Mouse (Mus musculus) megakaryocyte, adult 5-6 weeks (primary cell): ENCODE measurements at regions not wholly inside any gene's neighbourhood (a gene's known extent, or its start where the extent isn't known, plus 50 kb on each side); places are given as distances from the start of the nearest gene placed in this dataset.
"Not testable (repeated sequence)": the region's sequence is repeated elsewhere in the genome, so short reads cannot be mapped to it uniquely, and the experiment has no call there.

Source experiments
- ATAC-seq: 2 replicates; pipeline ENCODE4 v1.8.0; 2016; ENCODE audit warnings: mild to moderate bottlenecking, inconsistent platforms; ENCODE audit not compliant: poor library complexity, severe bottlenecking

DNA sequence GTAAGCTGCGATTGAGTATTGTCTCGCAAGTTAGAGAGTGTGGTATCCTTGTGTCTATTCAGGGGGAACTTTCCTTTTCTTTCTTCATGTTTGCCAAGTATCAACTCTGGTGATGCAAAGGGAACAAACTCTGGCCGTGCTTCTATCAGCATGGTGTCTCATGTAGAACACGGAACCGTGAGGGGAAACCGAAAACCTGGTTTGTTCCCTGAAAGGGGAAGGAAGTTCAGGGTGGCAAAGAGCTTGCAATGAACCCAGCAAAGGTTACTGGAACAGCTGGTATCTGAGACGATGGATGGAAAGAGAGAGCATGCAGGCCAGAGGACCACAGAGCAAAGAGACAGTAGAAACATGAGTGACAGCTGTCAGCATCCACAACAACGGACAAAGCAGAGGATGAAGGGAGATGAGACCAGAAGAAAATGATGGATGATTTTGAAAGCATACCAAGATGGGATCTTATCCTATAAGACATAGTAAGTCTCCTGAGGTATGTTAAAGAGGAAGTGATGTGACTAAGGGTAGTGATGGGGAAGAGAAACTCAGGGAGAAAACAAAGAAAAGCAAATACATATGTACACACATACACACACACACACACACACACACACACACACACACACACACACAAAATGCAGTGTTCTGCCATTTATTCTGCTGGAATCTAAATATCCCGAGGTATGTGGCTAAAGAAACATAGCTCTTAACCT lies 199.8 kb upstream of the Peli2 start:
- ATAC-seq: peak; percentile 94

DNA sequence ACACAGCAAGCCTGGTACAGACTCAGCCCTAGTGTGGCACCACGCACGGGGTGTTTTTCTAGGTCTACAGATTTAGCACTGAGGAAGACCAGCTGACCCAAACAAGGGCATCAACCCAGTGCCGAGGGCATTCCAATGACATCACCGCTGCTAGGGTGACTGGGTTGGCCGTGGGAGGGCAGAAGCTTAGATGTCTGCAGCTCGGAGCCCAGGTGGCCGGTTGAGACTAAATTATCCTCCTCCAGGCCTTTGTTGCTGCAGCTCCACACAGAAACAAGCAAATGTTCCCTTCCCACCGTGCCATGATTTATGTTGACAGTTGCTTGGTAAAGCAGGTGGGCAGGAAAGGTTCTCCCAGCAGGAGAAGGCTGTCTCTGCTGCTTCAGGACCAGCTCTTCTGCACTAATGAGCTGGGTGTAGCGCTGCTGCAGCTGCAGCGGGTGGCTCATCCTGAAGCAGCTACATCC lies 198.8 kb upstream of the Peli2 start:
- ATAC-seq: no peak

DNA sequence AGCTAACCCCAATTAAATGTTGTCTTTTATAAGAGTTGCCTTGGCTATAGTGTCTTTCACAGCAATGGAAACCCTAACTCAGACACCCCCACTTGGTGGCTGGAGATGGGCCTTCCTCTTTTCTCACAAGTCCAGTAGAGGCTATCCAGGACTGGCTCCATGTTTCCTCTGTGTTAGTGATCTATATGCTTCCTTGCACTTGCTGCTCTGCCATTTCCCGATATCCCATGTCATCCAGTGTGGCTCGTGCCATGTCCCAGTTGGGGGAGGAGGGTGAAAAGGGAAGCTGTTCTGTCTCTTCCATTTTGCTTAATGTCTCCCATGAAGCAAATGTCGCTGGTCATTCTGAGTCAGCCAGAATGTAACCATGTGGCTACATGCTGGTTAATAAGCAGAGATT lies 194.2 kb upstream of the Peli2 start:
- ATAC-seq: no peak

DNA sequence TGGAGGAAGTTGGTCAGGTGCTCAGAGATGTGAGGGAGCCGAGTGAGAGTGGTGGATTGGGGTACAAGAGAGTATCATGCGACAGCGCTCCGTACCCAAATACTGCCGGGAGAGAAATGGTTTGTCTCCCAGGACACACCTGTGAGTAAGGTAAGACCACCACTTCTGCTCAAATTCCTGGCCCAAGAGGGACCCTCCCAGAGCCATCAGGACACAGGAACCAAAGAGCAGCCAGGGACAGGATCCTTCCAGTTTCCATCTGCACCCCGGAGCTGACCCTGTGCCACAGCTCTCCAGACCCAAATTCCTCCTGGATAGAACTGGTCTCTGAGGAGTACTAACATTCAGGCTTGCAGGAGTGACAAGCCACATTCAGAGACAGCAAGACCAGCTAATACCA lies 185.2 kb upstream of the Peli2 start:
- no peak for ATAC-seq

DNA sequence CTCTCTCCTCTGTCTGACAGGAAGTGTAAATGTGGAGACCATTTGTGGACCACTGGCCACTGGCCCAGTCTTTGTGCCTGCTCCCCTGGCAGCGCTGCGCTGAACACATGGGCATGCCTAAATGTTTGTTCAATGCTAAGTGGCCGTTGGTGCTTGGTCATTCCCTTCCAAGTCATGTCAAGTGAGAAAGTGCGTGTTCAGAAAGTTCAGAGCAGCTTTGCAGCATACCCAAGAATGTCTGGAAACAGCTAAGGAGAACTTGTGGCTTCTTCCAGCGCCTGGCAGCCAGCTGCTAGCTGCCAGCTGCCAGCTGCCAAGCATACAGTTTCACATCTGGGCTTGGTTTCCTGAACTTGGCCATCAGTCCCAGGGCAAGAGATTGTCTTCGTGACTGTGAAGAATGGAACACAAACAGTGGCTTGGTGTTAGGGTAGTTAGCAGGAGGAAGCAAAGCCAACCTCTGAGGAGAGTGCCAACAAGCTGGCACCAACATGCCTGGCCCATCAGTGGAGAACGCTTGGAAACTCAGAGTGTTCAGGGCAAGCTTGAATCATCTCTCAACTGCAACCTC lies 183.5 kb upstream of the Peli2 start:
- no peak for ATAC-seq

DNA sequence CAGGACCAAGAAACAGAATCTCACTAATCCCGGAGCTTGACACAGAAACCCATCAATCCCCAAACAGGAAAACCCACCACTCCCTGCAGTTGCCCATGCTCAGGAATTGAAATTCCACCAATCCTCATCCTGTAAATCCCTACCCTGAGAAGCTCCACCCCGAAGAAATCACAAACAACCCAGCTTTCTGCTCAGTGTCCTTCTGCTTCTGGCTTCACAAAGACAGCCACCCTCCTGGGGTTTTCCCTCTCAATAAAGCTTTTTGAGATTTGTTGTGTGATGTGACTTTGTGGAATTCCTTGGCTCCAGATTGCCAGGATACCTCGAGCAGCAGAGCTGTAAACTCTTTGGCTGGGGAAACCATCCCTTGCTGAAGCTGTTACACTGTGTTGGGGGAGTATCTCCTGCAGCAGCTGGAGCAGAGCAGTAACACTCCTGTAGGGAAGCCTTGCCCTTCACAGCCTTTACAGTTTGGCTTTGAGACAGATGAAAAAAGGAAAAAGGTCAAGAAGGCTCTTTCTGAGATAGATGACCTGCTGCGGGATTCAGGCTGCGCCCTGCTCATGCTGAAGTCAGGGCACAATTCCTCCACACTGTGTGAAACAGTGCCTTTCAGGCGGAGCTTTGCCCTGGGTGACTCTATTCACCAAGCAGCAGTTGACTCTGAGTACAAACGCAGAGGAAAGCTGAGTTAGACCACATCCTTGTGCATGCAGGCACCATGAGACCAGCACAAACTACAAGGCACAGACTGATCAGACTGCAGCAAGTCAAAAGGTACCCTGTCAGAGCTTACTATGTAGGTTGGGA lies 180.6 kb upstream of the Peli2 start:
- ATAC-seq: no peak

DNA sequence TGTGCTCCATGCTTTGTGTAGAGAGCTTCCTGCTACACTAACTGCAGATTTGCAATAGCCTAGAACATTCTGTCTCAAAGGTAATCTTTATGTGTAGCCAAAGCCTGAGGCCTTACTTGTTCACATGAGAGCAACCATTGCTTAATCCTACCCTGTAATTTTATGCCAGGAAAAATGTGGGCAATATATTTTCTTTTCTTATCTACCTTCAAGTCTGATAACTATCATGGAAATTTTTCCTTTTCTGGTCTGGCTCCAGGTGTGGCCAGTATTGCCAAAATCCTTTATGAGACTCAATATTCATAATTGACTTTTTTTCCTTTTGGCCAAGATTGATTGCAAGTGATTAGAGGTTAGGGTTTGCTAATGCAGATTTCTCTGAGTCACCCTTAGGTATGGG lies 178.0 kb upstream of the Peli2 start:
- ATAC-seq: no peak

DNA sequence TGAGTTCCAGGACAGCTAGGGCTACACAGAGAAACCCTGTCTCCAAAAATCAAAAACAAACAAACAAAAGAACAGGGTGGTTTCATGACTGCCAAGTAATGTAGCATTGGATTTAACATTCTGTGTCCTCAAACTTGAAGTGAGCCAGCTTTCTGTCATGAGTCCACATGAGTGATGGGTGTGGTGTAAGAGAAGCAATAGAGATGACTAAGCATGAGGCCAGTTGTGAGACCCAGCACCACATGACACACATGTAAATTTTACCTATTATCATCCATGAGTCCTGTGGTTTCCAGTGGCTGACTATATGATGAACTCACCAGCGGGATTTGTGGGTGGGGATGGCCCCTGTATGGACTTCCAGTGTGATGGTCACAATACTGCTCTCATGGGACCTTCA lies 176.0 kb upstream of the Peli2 start:
- ATAC-seq: no peak

DNA sequence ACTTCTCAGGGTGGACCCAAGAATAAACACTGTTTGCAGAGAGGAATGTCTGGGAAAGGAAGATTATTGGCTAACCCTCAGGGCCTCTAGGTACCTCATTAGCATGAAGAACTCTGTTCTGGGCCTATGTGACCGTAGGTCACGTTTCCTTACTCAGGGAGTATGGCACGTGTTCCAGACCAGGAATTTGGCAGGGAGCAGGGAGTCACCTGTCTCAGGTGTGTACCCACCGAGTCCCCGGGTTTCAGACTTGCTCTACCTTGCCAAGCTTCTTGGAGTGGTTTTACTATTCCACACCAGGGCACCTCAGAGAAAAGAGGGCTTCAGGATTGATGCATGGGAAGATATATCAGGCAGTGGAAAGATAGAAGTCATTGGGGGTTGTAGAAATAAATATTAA lies 169.6 kb upstream of the Peli2 start:
- no peak for ATAC-seq

DNA sequence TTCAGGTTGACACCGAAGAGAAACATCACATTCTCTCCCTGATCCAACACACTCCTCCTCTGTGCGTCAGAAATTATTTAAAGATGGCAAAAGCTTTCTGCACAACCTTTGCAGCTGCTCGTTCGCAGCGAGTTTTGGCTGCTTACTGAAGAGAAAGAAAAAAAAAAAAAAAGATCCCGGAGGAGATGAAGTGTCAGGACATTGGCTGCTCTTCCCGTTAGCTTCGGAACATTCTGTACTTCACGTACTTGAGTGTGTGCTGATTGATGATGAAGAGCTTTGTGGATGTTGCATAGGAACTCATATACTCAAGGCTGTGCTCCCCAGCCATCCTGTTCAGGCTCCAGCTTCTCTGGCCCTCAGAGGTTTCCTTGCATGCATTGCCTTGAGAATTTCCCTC lies 162.5 kb upstream of the Peli2 start:
- ATAC-seq: no peak

DNA sequence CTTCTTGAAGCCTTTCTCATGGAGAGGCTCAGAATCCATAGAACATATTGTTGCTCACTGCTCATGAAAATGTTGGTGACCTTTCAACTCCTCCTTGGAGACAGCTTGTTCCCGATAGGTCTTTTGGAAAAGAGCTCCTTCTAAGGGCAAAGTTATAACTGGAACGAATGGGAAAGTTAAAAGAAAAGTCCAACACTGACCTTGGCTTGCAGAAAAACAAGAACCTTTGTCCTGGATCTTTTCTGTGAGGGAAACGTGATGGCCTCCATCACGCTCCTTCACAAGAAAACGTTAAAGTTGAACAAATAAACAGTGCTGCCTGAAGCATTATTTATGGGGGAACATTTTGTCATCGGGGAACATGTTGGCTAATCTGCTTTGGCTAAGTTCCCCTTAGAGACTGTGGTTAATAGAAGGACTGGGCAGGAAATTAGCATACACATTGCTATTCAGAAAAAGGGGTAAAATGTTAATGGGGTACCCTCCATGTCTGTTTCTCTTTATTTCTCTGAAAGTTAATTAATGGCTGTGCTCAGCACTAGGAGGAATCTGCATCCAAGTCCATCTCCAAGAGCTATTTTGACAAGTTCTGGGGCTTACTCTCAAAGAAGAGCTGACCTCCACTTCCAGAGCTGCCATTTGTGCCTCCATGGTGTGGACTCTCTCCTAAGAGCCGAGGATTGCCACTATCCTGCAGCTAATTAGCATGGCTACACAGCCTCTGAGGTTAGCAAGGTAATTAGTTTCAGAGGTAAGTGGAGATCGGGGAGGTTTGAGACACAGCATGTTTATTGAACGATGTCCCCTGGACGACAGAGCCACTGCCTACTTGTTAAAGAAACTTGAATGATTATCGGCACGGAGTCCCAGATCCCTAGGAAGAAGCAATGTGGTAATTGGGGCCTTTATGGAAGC lies 161.0 kb upstream of the Peli2 start:
- ATAC-seq: no peak

DNA sequence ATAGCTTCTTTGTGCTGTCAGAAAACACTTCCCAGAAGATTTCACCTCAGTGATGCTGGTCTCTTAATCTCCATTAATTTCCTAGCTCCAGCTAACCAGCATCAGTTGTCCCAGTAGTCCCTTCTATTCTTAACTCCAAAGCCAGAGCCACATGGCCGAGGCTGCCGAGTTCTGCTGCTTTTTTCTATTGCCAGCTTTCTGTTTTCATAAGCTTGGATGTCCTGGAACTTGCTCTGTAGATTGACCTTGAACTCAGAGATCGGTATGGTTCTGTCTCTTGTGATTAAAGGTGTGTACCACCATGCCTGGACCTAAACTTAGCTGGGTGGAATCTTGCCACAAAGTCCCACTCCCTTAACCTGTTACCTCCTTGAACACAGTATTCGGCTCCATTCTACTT lies 155.8 kb upstream of the Peli2 start:
- not testable (repeated sequence) for ATAC-seq

DNA sequence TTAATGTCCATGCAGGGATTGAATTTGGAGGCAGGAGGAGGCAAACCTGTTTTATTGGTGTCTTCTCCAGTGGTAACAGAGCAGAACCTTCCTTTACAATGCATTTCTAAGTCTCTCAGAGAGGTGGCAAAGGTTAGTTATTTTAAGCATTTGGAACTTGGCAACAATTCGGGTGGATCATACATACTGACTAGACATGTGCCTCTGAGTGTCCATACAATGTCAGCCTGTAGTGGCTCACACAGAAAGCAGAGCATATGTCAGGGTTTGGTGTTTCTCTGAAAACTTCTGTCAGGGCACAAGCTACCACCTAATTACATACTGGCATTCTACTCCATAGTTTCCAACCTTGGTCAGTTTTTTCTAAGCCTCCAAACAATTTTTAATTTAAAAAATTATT lies 150.8 kb upstream of the Peli2 start:
- no peak for ATAC-seq

DNA sequence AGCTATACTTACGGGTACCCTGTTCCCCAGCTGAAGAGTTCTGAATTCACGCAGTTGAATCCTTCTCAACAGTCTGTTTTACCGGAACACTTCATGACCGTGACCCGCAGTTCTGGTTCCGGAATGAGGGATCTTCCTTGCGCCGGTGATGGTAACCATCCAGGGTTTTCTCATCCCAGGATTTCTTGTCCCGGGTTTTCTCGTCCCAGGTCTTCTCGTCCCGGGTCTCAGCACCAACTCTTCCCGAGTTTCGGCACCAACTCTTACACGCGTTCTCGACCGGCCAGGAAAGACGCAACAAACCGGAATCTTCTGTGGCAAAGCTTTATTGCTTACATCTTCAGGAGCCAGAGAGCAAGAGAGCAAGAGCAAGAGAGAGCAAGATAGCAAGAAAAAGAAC lies 147.5 kb upstream of the Peli2 start:
- not testable (repeated sequence) for ATAC-seq

DNA sequence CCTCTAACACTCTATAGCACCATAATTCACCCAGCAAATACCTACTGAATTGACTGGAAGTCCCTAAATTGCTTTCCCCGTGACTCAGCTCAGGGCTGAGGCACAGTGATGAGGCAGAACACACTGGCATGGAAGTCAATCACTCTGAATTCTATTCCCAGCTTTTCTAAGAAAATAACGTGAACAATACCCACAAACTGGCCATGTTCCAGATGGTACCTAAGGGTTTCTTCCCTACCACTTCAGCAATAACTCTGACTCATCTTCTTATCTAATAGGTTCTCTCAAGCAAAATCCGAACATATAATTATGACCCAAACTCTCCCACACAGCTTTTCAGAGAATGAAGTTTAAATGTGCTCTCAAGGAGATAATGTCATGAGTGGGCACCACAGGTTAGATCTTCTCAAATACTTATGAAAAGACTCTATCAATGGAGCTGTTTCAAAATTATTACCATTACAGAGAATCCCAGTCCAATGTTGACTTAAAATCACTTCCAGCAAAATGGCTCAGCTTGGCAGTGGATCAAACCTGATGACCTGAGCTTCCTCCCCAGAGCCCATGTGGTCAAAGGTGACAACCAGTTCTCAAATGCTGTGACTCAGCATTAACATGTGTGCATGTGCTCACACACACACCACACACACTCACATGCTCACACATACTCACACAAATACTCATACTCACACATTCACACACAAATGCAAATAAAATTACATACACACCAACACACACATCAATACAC lies 137.5 kb upstream of the Peli2 start:
- ATAC-seq: no peak

DNA sequence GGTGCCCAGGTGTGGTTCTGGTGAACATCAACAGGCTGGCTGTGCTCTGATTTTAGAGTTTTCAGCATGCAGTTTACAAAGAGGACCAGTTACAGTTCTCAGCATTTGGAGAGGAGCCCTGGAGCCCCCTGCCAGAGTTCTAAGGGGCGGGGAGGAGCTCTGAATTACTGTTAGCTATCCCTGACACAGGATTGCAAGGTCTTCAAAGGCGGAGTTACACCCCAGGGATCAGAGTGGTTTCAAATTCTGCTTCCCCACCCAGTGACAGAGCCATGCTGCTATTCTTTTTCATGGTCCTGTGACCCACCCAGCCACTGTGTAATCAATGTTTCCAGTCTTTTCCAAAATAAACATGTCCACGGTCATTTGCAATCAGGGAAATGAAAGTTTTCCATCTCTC lies 134.1 kb upstream of the Peli2 start:
- ATAC-seq: no peak

DNA sequence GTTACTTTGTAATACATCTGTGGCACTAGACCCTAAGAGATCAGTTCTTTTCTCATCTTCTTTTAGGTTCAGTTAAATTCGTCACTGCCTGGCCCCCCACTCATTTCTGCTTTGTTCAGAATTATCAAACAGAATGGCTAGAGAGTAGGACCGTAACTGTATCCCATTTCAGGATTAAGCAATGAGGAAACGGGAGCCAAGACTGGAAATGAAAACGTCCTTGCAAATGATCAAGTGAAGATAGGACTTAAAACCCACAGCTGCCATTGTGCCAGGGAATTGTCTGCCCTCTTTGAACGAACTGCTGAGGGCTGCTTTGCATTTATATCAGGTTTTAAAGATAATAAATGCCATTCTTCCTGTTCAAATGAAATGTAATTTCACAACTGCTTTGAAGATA lies 133.7 kb upstream of the Peli2 start:
- ATAC-seq: no peak

DNA sequence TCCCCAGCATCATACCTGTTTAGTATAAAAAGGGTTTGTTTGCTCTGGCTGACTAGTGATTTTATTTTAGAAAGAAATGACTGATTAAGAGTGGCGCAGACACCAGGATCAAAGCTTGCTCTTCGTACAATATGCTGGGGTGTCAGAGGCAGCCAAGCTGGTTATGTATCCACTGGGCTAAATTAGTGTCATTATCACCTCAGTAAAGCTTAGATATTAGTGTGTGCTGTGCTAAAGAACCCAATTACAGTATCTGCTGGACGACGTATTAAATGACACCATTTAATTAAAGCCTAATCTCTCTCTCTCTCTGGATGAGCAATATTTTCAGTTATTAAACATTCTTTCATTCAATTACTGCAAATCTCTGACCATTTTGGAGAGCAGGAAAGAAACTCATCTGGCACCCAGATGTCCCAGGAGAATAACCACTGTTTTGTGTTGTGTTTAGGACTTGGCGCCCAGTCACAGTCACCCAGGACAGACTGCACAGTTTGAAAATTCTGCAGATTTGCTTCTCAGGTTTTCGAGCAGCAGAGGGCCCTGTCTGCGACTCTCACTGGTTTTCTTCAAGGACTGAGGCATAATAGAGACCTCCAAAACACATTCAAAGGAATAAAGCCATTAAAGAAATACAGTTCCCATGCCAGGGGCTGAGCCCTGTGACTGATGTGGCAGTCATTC lies 133.1 kb upstream of the Peli2 start:
- ATAC-seq: no peak

DNA sequence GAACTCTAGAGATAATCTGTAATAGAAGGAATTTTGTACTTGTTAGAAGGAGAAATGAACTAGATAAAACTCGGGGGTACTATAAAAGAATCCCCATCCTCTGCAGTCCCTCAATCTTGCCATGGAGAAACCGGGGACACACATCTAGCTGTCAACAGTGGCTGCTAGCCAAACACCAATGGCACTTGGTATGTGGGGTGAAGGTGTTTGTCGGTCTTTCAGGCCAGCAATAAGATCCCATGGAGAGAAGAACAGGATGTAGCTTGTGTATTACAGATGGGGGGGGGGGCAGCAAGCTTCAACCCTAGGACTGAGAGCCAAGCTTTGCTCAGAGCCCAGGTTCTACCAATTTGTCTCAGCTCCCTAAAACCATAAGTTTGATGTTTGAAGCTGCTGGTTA lies 132.5 kb upstream of the Peli2 start:
- ATAC-seq: no peak

DNA sequence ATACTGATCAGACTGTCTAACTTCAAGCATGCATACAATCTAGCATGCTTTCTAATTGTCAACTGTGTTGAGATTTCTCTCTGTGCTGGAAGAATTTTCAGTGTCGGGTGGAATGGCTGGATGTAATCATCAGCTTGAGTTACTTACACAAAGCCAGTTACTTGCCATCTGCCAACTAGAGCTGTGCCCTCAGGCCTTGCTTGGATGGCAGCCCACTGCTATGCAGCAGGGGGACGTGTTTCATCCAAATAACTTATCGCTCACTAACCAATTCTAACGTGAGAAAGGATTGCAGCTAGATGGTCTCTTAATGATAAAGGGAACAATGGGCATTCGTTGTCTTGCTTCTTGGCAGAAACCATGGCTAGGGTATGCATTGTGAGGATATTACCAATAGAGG lies 131.3 kb upstream of the Peli2 start:
- no peak for ATAC-seq
